Mouse (Mus musculus): ENCODE results near the gene Atl2. TPM values are rescaled to one million over a fixed set of nuclear protein-coding genes. Genes with fewer than 3 reads are reported as not detected.

The Atl2 gene
- polyA plus RNA-seq, 1 experiment from 2014 or later = 110 TPM

GRCm38 (mm10) chr17:79906791-79907494, 11.0 kb upstream of the Atl2 start:
- Histone ChIP-seq H3K4me2 (replicated peaks; ENCODE audit: low read depth) (no peak overlapping the region), H3K9me3 (ENCODE audit: control insufficient read depth) (no peaks in the 10 kb centered on the region), H3K9ac (ENCODE audit: low read depth, low read length) (no peak overlapping the region), H3K4me3 (ENCODE audit: low read depth, low read length) (no peak overlapping the region), H3K36me3 (ENCODE audit: control insufficient read depth, insufficient read depth) (no peaks in the 10 kb centered on the region), H3K27me3 (replicated peaks; ENCODE audit: control insufficient read depth, insufficient read depth, low read length) (no peaks in the 10 kb centered on the region), H3K27ac (ENCODE audit: low read depth, low read length) (no peak overlapping the region), H3K4me1 (replicated peaks; ENCODE audit: control insufficient read depth, insufficient read depth, low read length) (peaks cover 6% of the 10 kb centered on the region; the same call in 1 of the 2 replicates)
- TF ChIP-seq CTCF (IDR thresholded peaks at IDR 0.05; ENCODE audit: low read depth) = no peak
- 77% methylated on average over 8 of the region's 8 CpGs for WGBS
- no peak for ATAC-seq

- no peak overlapping the region for H3K9ac ChIP-seq (ENCODE audit: low read depth, low read length)
- no peaks in the 10 kb centered on the region for H3K9me3 ChIP-seq (ENCODE audit: control insufficient read depth)
- peak; percentile 57 for ATAC-seq
- H3K36me3 ChIP-seq (ENCODE audit: control insufficient read depth, insufficient read depth) = no peaks in the 10 kb centered on the region
- no peaks in the 10 kb centered on the region for H3K27me3 ChIP-seq (replicated peaks; ENCODE audit: control insufficient read depth, insufficient read depth, low read length)
- H3K4me3 ChIP-seq (ENCODE audit: low read depth, low read length) = no peak overlapping the region
- TF ChIP-seq CTCF (IDR thresholded peaks at IDR 0.05; ENCODE audit: low read depth) = no peak
- peaks cover 6% of the 10 kb centered on the region; the same call in 1 of the 2 replicates for H3K4me1 ChIP-seq (replicated peaks; ENCODE audit: control insufficient read depth, insufficient read depth, low read length)
- H3K27ac ChIP-seq (ENCODE audit: low read depth, low read length) = no peak overlapping the region
- WGBS = 56% methylated on average over 4 of the region's 4 CpGs
- H3K4me2 ChIP-seq (replicated peaks; ENCODE audit: low read depth) = no peak overlapping the region
These were observed 8.7 kb upstream of the Atl2 start for GRCm38 (mm10) chr17:79904593-79904992.

GRCm38 (mm10) chr17:79901207-79901606, 5.3 kb upstream of the Atl2 start:
- H3K4me2 ChIP-seq (replicated peaks; ENCODE audit: low read depth) = no peak overlapping the region
- 0 out of 2 replicates have a peak, but pooled peaks cover 3% of the 10 kb centered on the region for H3K4me1 ChIP-seq (replicated peaks; ENCODE audit: control insufficient read depth, insufficient read depth, low read length)
- H3K27ac ChIP-seq (ENCODE audit: low read depth, low read length) = no peak overlapping the region
- no peak for TF ChIP-seq CTCF (IDR thresholded peaks at IDR 0.05; ENCODE audit: low read depth)
- no peak overlapping the region for H3K9ac ChIP-seq (ENCODE audit: low read depth, low read length)
- no peak for ATAC-seq
- no peaks in the 10 kb centered on the region for H3K27me3 ChIP-seq (replicated peaks; ENCODE audit: control insufficient read depth, insufficient read depth, low read length)
- WGBS = 54% methylated on average over 6 of the region's 6 CpGs
- H3K36me3 ChIP-seq (ENCODE audit: control insufficient read depth, insufficient read depth) = no peaks in the 10 kb centered on the region
- H3K9me3 ChIP-seq (ENCODE audit: control insufficient read depth) = no peaks in the 10 kb centered on the region
- no peak overlapping the region for H3K4me3 ChIP-seq (ENCODE audit: low read depth, low read length)

- Histone ChIP-seq H3K4me2 (replicated peaks; ENCODE audit: low read depth) (no peak overlapping the region), H3K4me3 (ENCODE audit: low read depth, low read length) (no peak overlapping the region), H3K27ac (ENCODE audit: low read depth, low read length) (no peak overlapping the region), H3K4me1 (replicated peaks; ENCODE audit: control insufficient read depth, insufficient read depth, low read length) (0 out of 2 replicates have a peak, but pooled peaks cover under 1% of the 10 kb centered on the region), H3K9ac (ENCODE audit: low read depth, low read length) (no peak overlapping the region), H3K36me3 (ENCODE audit: control insufficient read depth, insufficient read depth) (no peaks in the 10 kb centered on the region), H3K27me3 (replicated peaks; ENCODE audit: control insufficient read depth, insufficient read depth, low read length) (no peaks in the 10 kb centered on the region), H3K9me3 (ENCODE audit: control insufficient read depth) (no peaks in the 10 kb centered on the region)
- no peak for ATAC-seq
- WGBS = 56% methylated on average over 6 of the region's 6 CpGs
- no peak for TF ChIP-seq CTCF (IDR thresholded peaks at IDR 0.05; ENCODE audit: low read depth)
These were observed 2.3 kb upstream of the Atl2 start for GRCm38 (mm10) chr17:79898156-79898746.

- no peak for ATAC-seq
- no peaks in the 10 kb centered on the region for H3K4me1 ChIP-seq (replicated peaks; ENCODE audit: control insufficient read depth, insufficient read depth, low read length)
- 80% methylated on average over 3 of the region's 3 CpGs for WGBS
These were observed 1.7 kb upstream of the Atl2 start for GRCm38 (mm10) chr17:79897666-79898065.

GRCm38 (mm10) chr17:79894971-79895882, 696 bp downstream of the Atl2 start:
- Histone ChIP-seq H3K9me3 (ENCODE audit: control insufficient read depth) (no peaks in the 10 kb centered on the region), H3K4me2 (replicated peaks; ENCODE audit: low read depth) (peak overlapping the region; percentile 83), H3K27me3 (replicated peaks; ENCODE audit: control insufficient read depth, insufficient read depth, low read length) (no peaks in the 10 kb centered on the region), H3K27ac (ENCODE audit: low read depth, low read length) (peak overlapping the region; percentile 99), H3K36me3 (ENCODE audit: control insufficient read depth, insufficient read depth) (no peaks in the 10 kb centered on the region), H3K4me3 (ENCODE audit: low read depth, low read length) (peak overlapping the region; percentile 89), H3K4me1 (replicated peaks; ENCODE audit: control insufficient read depth, insufficient read depth, low read length) (no peaks in the 10 kb centered on the region), H3K9ac (ENCODE audit: low read depth, low read length) (peak overlapping the region; percentile 100)
- peak; percentile 54 for ATAC-seq
- TF ChIP-seq CTCF (IDR thresholded peaks at IDR 0.05; ENCODE audit: low read depth) = peak; percentile 48
- 0% methylated on average over 63 of the region's 100 CpGs for WGBS

More at GRCm38 (mm10) chr17:79897666-79898065, 1.7 kb upstream of the Atl2 start:
- Histone ChIP-seq H3K27me3 (replicated peaks; ENCODE audit: control insufficient read depth, insufficient read depth, low read length) (no peaks in the 10 kb centered on the region), H3K27ac (ENCODE audit: low read depth, low read length) (no peak overlapping the region), H3K4me3 (ENCODE audit: low read depth, low read length) (no peak overlapping the region), H3K9me3 (ENCODE audit: control insufficient read depth) (no peaks in the 10 kb centered on the region), H3K9ac (ENCODE audit: low read depth, low read length) (no peak overlapping the region), H3K4me2 (replicated peaks; ENCODE audit: low read depth) (no peak overlapping the region), H3K36me3 (ENCODE audit: control insufficient read depth, insufficient read depth) (no peaks in the 10 kb centered on the region)
- no peak for TF ChIP-seq CTCF (IDR thresholded peaks at IDR 0.05; ENCODE audit: low read depth)
